Mouse (Mus musculus) lung, adult 2 months (tissue): ENCODE results near the gene Tmem141. TPM values are rescaled to one million over a fixed set of nuclear protein-coding genes. Genes with fewer than 3 reads are reported as not detected.

Source experiments
- DNase-seq: peaks from one replicate; pipeline ENCODE4 v3.0.0; 2022
- H3K4me1 ChIP-seq: fragments of 200-500 bp; 2 replicates; pipeline ENCODE4 v1.6.1; 2011; ENCODE audit warnings: low read length; ENCODE audit not compliant: control insufficient read depth, insufficient read depth
- H3K4me3 ChIP-seq: fragments of 200-500 bp; replicated peaks from 2 replicates; pipeline ENCODE3; 2011; ENCODE audit warnings: low read depth, mild to moderate bottlenecking, control low read depth, low read length; ENCODE audit errors: extremely low read depth
- CTCF ChIP-seq: fragments of 200-500 bp; IDR thresholded peaks from 2 replicates; pipeline ENCODE4 v1.5.1; 2011; ENCODE audit warnings: mild to moderate bottlenecking, low read length, control low read depth; ENCODE audit not compliant: insufficient read depth
- POLR2A ChIP-seq: fragments of 200-500 bp; IDR thresholded peaks from 2 replicates; pipeline ENCODE4 v1.6.1; 2011; ENCODE audit warnings: low read depth, mild to moderate bottlenecking, control low read depth, low read length, borderline replicate concordance; ENCODE audit errors: extremely low read depth
- WGBS: fragments of 180-500 bp; shearing (Covaris S2); methylation state at CpG from one replicate; pipeline ENCODE4 v1.1.7; 2018; 5-methylcytosine and 5-hydroxymethylcytosine counted together
- polyA plus RNA-seq: library from polyadenylated mRNA; depleted of rRNA; stranded (reverse); fragments of >200 nt; gene quantifications from 2 replicates; pipeline ENCODE4 v1.2.3, GENCODE M21; 2012

Gene Tmem141
- polyA plus RNA-seq, 1 experiment: 17.0 TPM

DNA sequence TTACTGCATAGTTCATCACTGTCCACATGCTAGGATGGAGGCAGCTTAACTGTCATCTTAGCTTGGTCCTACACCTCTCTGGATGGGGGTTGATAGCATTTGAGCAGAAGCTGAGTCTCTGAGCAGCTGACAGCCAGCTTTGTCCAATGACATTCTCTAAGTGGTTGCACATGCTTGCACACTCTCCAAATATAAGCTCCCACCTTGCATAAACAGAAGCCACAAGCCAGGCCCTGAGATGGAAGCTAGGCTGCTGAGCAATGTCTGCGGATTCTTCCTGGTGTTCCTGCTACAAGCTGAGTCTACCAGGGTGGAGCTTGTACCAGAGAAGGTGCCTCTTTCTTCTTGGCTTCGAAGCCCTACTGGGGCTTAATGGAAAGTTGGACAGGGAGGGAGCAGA is 31.1 kb upstream of the Tmem141 start, which contains the start of gene Lcn8:
TSS of gene Lcn8 (plus strand) at position 219 of the 400 bp plus-strand sequence.
- no peak for DNase-seq
- WGBS: 65% methylated on average over 2 of the region's 2 CpGs
- H3K4me1 ChIP-seq: no peaks in the 10 kb centered on the region
- H3K4me3 ChIP-seq: no peak within 1 kb of the TSS
- TF ChIP-seq POLR2A (no peak), CTCF (no peak)

DNA sequence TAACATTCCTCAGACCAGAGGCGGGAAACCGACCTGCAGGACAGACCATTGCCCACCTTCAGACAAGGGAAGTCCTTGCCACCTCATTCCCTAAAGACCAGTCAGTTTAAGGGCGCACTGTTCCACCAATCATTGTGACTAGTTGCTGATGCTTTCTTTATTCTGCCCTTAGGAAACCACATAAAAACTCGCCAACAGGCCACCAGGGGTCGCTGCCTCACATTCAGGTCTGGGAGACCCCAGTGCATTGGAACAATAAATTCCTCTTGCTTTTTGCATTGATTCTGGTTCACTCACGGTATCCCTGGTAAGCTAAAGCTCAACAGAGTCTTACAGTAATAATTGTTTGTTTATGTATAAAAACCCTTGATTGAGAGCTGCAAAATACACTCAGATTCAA is 18.1 kb upstream of the Tmem141 start:
- TF ChIP-seq POLR2A (no peak), CTCF (peak; percentile 62)
- H3K4me3 ChIP-seq: no peak overlapping the region
- WGBS: 24% methylated on average over 6 of the region's 6 CpGs
- peak; percentile 26 for DNase-seq
- H3K4me1 ChIP-seq: no peaks in the 10 kb centered on the region

DNA sequence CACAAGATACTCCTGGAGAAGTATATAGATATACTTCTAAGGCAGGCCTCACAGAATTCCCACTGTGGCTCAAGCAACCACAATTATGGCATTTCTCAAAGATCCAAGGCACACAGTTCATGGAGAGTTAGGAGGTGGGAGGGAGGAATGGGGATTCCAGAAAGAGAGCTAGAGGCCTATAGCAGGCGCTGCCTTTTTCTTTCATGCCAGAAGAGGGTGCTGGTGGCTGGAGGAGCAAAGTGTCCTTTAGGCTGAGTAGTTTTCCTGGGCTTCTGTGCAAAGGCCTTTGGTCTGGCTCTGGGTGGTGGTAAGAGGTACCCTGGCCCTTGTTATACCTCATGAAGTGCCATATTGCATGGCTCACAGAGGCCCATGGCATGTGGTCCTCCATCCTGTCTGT is 12.2 kb upstream of the Tmem141 start:
- no peaks in the 10 kb centered on the region for H3K4me1 ChIP-seq
- no peak overlapping the region for H3K4me3 ChIP-seq
- DNase-seq: no peak
- WGBS: 58% methylated on average over 1 of the region's 1 CpGs
- no peak for TF ChIP-seq CTCF
- TF ChIP-seq POLR2A: no peak

DNA sequence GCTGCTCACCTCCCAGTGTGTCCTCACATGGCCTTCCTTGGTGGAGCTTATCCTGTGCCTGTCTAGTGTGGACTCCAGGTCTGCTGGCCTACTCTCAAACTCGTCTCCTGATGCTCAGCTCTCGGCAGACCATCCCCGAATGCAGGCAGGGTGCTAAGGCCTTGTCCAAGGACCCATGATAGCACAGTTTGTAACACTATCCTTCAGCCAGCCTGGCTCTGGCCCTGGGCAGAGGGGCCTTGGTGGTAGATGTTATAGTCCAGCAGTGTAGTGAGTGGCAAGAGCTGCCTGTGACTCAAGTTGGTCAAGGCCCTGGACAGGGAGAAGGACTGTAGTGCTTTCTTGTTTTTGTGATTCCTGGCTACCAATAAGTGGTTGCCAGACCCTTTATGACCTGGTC is 11.8 kb upstream of the Tmem141 start:
- H3K4me1 ChIP-seq: no peaks in the 10 kb centered on the region
- H3K4me3 ChIP-seq: no peak overlapping the region
- no peak for DNase-seq
- WGBS: 82% methylated on average over 3 of the region's 3 CpGs
- TF ChIP-seq POLR2A (no peak), CTCF (no peak)

DNA sequence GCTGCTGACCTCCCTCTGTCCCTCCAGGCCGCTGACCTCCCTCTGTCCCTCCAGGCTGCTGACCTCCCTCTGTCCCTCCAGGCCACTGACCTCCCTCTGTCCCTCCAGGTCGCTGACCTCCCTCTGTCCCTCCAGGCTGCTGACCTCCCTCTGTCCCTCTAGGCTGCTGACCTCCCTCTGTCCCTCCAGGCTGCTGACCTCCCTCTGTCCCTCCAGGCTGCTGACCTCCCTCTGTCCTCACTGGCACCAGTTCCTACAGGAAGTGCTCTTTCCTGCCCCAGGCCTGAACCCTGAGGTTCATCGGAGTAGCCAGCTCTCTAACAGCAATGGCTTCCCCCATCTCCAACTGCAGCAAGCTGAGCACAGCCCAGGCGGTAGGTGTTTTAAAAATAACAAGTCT is 6.9 kb upstream of the Tmem141 start:
- DNase-seq: no peak
- Histone ChIP-seq H3K4me3 (no peak overlapping the region), H3K4me1 (no peaks in the 10 kb centered on the region)
- TF ChIP-seq POLR2A: no peak
- no peak for TF ChIP-seq CTCF
- 46% methylated on average over 4 of the region's 4 CpGs for WGBS

DNA sequence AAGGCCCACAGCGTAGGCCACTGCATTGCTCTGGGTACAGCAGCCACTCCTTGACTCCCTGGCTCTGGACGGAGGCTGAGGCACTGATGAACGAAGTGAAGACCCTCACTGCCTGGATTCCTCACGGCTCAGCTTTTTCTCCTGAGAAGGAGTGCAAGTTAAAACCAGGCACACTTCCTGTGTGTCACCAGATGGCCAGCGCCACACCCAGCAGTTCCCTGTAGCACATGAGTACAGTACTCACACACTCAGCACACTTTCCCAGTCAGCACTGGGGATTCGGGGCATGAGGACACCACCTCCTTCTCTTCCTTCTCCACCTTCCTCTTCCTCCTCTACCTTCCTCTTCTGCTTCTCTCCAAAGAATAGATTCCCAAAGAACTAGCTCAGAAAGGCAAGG is 6.0 kb upstream of the Tmem141 start, which contains the start of gene Fcna:
TSS of gene Fcna (minus strand) at position 220 of the 400 bp plus-strand sequence.
- DNase-seq: no peak
- 75% methylated on average over 6 of the region's 6 CpGs for WGBS
- no peaks in the 10 kb centered on the region for H3K4me1 ChIP-seq
- no peak for TF ChIP-seq POLR2A
- no peak for TF ChIP-seq CTCF
- H3K4me3 ChIP-seq: no peak within 1 kb of the TSS

DNA sequence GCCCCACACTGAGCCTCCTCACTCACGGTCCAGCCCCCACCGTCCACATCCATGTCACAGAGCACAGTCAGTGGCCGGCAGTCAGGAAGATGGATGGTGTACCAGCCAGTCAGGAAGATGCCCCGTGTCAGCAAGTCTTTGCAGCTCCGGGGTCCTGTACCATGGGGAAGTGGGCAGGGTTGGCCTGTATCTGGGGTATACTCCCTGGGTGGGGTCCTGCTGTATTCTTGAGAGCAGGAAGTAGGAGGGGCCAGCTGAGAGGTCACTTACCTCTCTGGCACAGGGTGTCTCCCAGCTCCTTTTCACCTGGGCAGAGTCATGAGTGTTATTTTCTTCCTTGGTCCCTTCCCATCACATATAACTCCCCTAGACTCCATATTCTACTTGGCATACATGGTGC is 4.2 kb upstream of the Tmem141 start:
- H3K4me1 ChIP-seq: no peaks in the 10 kb centered on the region
- TF ChIP-seq POLR2A (no peak), CTCF (no peak)
- 19% methylated on average over 5 of the region's 5 CpGs for WGBS
- DNase-seq: no peak
- no peak overlapping the region for H3K4me3 ChIP-seq

DNA sequence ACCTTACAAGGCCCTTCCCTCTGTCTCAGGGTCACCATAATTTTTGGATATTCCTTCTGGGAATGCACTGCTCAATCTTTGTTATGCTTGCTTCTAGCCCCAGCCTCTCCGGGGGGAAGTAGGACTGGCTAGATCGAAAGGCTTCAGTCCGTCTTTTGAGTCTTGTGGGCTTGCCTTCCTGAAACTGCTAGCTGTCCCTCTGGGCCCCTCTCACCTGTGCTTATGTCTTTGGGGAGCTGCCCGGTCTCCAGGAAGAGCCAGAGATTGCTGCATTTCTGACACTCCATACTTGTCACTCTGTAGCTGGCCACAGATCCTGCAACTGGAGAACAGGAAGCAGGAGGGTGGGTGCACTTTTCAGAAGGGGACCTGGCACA is 965 bp downstream of the Tmem141 start:
- 66% methylated on average over 4 of the region's 4 CpGs for WGBS
- Histone ChIP-seq H3K4me3 (no peak overlapping the region), H3K4me1 (no peaks in the 10 kb centered on the region)
- DNase-seq: no peak
- TF ChIP-seq POLR2A (no peak), CTCF (no peak)

DNA sequence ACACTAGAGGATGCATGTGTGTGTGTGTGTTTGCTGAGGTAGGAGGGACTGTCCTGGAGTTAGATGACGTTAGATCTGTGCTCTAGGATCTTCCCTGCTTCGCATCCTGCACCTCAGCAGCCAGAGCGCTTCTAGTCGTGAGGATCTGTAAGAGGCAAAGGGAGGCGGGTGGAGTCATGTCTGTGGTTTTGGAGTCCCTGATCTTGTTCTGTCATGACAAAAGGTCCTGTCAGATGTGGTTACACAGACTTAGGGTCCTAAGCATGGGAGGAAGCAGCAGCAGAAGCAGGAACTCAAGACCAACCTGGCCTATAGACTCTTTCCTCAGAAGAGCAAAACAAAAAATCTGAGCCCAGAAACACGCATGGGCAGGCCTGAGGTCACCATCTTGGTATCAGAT is 1.4 kb downstream of the Tmem141 start:
- no peak for DNase-seq
- 65% methylated on average over 6 of the region's 6 CpGs for WGBS
- no peak for TF ChIP-seq CTCF
- no peak for TF ChIP-seq POLR2A

DNA sequence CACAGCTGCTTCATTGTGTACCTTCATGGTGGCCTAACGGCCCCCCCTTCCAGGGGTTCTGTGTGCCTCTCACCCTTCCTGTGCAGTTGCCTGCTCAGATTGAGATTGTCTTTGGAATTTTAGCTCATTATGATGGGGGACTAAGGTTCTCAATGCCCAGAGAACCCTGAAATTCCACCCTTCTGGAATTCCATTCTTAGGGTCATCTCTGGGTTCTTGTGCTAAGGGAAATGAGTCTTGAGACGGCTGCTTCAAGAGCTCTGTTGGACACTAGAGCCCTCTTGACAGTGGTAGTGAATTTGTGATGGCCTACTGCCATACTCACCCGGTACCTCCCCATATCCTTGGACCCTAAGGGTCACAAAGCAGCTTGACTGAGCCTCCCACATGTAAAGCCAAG is 4.2 kb downstream of the Tmem141 start, which contains the start of gene Ccdc183:
TSS of gene Ccdc183 (minus strand) at position 101 of the 400 bp plus-strand sequence.
- 70% methylated on average over 3 of the region's 3 CpGs for WGBS
- no peak within 1 kb of the TSS for H3K4me3 ChIP-seq
- TF ChIP-seq POLR2A (no peak), CTCF (no peak)
- DNase-seq: no peak
- H3K4me1 ChIP-seq: no peaks in the 10 kb centered on the region

More for the DNA sequence above, 1.4 kb downstream of the Tmem141 start:
- no peaks in the 10 kb centered on the region for H3K4me1 ChIP-seq
- no peak overlapping the region for H3K4me3 ChIP-seq
